Mouse (Mus musculus): Measurements from ENCODE around the gene Prim2. TPM values are rescaled to one million over a fixed set of nuclear protein-coding genes. Genes with fewer than 3 reads are reported as not detected.

Prim2 gene
- polyA plus RNA-seq, 1 experiment from 2014 or later: 27.4 TPM

GRCm38 (mm10) chr1:33604087-33604699 lies 65.4 kb downstream of the Prim2 start:
- no peak for ATAC-seq (ENCODE audit: low read depth)
- no peaks in the 10 kb centered on the region for H3K27me3 ChIP-seq (ENCODE audit: control insufficient read depth, insufficient read depth, low read depth, low read length)
- H3K4me1 ChIP-seq (ENCODE audit: control insufficient read depth, low read depth, low read length): peaks cover 7% of the 10 kb centered on the region; the same call in 1 of the 2 replicates
- H3K36me3 ChIP-seq (ENCODE audit: control insufficient read depth, insufficient read depth): peaks cover 5% of the 10 kb centered on the region; the same call in 1 of the 2 replicates
- no peak overlapping the region for H3K4me3 ChIP-seq (ENCODE audit: low read depth, low read length)
- 61% methylated on average over 5 of the region's 5 CpGs for WGBS (ENCODE audit: insufficient replicate concordance)
- no peaks in the 10 kb centered on the region for H3K9me3 ChIP-seq (replicated peaks; ENCODE audit: control insufficient read depth, low read length)
- H3K9ac ChIP-seq (ENCODE audit: low read depth, low read length): no peak overlapping the region
- H3K27ac ChIP-seq (ENCODE audit: low read length): no peak overlapping the region
- no peak overlapping the region for H3K4me2 ChIP-seq (ENCODE audit: low read depth, low read length)

GRCm38 (mm10) chr1:33599698-33600097 lies 69.9 kb downstream of the Prim2 start:
- Histone ChIP-seq H3K36me3 (ENCODE audit: control insufficient read depth, insufficient read depth) (no peaks in the 10 kb centered on the region; the same call in 1 of the 2 replicates), H3K27me3 (ENCODE audit: control insufficient read depth, insufficient read depth, low read depth, low read length) (no peaks in the 10 kb centered on the region), H3K4me1 (ENCODE audit: control insufficient read depth, low read depth, low read length) (peaks cover 5% of the 10 kb centered on the region; the same call in 1 of the 2 replicates), H3K4me2 (ENCODE audit: low read depth, low read length) (no peak overlapping the region), H3K9me3 (replicated peaks; ENCODE audit: control insufficient read depth, low read length) (no peaks in the 10 kb centered on the region), H3K9ac (ENCODE audit: low read depth, low read length) (no peak overlapping the region), H3K27ac (ENCODE audit: low read length) (no peak overlapping the region), H3K4me3 (ENCODE audit: low read depth, low read length) (no peak overlapping the region)
- 78% methylated on average over 3 of the region's 3 CpGs for WGBS (ENCODE audit: insufficient replicate concordance)
- no peak for ATAC-seq (ENCODE audit: low read depth)

- ATAC-seq (ENCODE audit: low read depth): no peak
- H3K36me3 ChIP-seq (ENCODE audit: control insufficient read depth, insufficient read depth): no peaks in the 10 kb centered on the region; the same call in 1 of the 2 replicates
These were observed 70.5 kb downstream of the Prim2 start for GRCm38 (mm10) chr1:33599019-33599667.

GRCm38 (mm10) chr1:33597043-33597442 lies 72.6 kb downstream of the Prim2 start:
- Histone ChIP-seq H3K9me3 (replicated peaks; ENCODE audit: control insufficient read depth, low read length) (no peaks in the 10 kb centered on the region), H3K4me2 (ENCODE audit: low read depth, low read length) (no peak overlapping the region), H3K4me3 (ENCODE audit: low read depth, low read length) (no peak overlapping the region), H3K27me3 (ENCODE audit: control insufficient read depth, insufficient read depth, low read depth, low read length) (no peaks in the 10 kb centered on the region), H3K36me3 (ENCODE audit: control insufficient read depth, insufficient read depth) (no peaks in the 10 kb centered on the region; the same call in 1 of the 2 replicates), H3K27ac (ENCODE audit: low read length) (no peak overlapping the region), H3K4me1 (ENCODE audit: control insufficient read depth, low read depth, low read length) (no peaks in the 10 kb centered on the region), H3K9ac (ENCODE audit: low read depth, low read length) (no peak overlapping the region)
- WGBS (ENCODE audit: insufficient replicate concordance): 44% methylated on average over 1 of the region's 1 CpGs
- no peak for ATAC-seq (ENCODE audit: low read depth)

More at GRCm38 (mm10) chr1:33599019-33599667, 70.5 kb downstream of the Prim2 start:
- Histone ChIP-seq H3K4me2 (ENCODE audit: low read depth, low read length) (no peak overlapping the region), H3K9me3 (replicated peaks; ENCODE audit: control insufficient read depth, low read length) (no peaks in the 10 kb centered on the region), H3K4me1 (ENCODE audit: control insufficient read depth, low read depth, low read length) (peaks cover 1% of the 10 kb centered on the region; the same call in 1 of the 2 replicates), H3K9ac (ENCODE audit: low read depth, low read length) (no peak overlapping the region), H3K27ac (ENCODE audit: low read length) (no peak overlapping the region), H3K27me3 (ENCODE audit: control insufficient read depth, insufficient read depth, low read depth, low read length) (no peaks in the 10 kb centered on the region), H3K4me3 (ENCODE audit: low read depth, low read length) (no peak overlapping the region)
- 80% methylated on average over 5 of the region's 5 CpGs for WGBS (ENCODE audit: insufficient replicate concordance)

GRCm38 (mm10) chr1:33595936-33596335 lies 73.7 kb downstream of the Prim2 start:
- H3K27ac ChIP-seq (ENCODE audit: low read length): no peak overlapping the region
- H3K9ac ChIP-seq (ENCODE audit: low read depth, low read length): no peak overlapping the region
- H3K36me3 ChIP-seq (ENCODE audit: control insufficient read depth, insufficient read depth): no peaks in the 10 kb centered on the region; the same call in 1 of the 2 replicates
- no peak overlapping the region for H3K4me3 ChIP-seq (ENCODE audit: low read depth, low read length)
- H3K4me2 ChIP-seq (ENCODE audit: low read depth, low read length): no peak overlapping the region
- WGBS (ENCODE audit: insufficient replicate concordance): 74% methylated on average over 2 of the region's 2 CpGs
- ATAC-seq (ENCODE audit: low read depth): no peak
- no peaks in the 10 kb centered on the region for H3K27me3 ChIP-seq (ENCODE audit: control insufficient read depth, insufficient read depth, low read depth, low read length)
- H3K9me3 ChIP-seq (replicated peaks; ENCODE audit: control insufficient read depth, low read length): no peaks in the 10 kb centered on the region
- no peaks in the 10 kb centered on the region for H3K4me1 ChIP-seq (ENCODE audit: control insufficient read depth, low read depth, low read length)

- Histone ChIP-seq H3K36me3 (ENCODE audit: control insufficient read depth, insufficient read depth) (no peaks in the 10 kb centered on the region; the same call in 1 of the 2 replicates), H3K4me3 (ENCODE audit: low read depth, low read length) (no peak overlapping the region), H3K9ac (ENCODE audit: low read depth, low read length) (no peak overlapping the region), H3K27me3 (ENCODE audit: control insufficient read depth, insufficient read depth, low read depth, low read length) (no peaks in the 10 kb centered on the region), H3K27ac (ENCODE audit: low read length) (no peak overlapping the region), H3K9me3 (replicated peaks; ENCODE audit: control insufficient read depth, low read length) (no peaks in the 10 kb centered on the region), H3K4me1 (ENCODE audit: control insufficient read depth, low read depth, low read length) (no peaks in the 10 kb centered on the region), H3K4me2 (ENCODE audit: low read depth, low read length) (no peak overlapping the region)
- WGBS (ENCODE audit: insufficient replicate concordance): 87% methylated on average over 2 of the region's 2 CpGs
- no peak for ATAC-seq (ENCODE audit: low read depth)
These were observed 74.6 kb downstream of the Prim2 start for GRCm38 (mm10) chr1:33594966-33595365.

- Histone ChIP-seq H3K36me3 (ENCODE audit: control insufficient read depth, insufficient read depth) (no peaks in the 10 kb centered on the region; the same call in 1 of the 2 replicates), H3K4me1 (ENCODE audit: control insufficient read depth, low read depth, low read length) (no peaks in the 10 kb centered on the region), H3K27ac (ENCODE audit: low read length) (no peak overlapping the region), H3K4me3 (ENCODE audit: low read depth, low read length) (no peak overlapping the region), H3K27me3 (ENCODE audit: control insufficient read depth, insufficient read depth, low read depth, low read length) (no peaks in the 10 kb centered on the region), H3K9me3 (replicated peaks; ENCODE audit: control insufficient read depth, low read length) (no peaks in the 10 kb centered on the region), H3K4me2 (ENCODE audit: low read depth, low read length) (no peak overlapping the region), H3K9ac (ENCODE audit: low read depth, low read length) (no peak overlapping the region)
- no peak for ATAC-seq (ENCODE audit: low read depth)
- 86% methylated on average over 4 of the region's 4 CpGs for WGBS (ENCODE audit: insufficient replicate concordance)
These were observed 75.7 kb downstream of the Prim2 start for GRCm38 (mm10) chr1:33593718-33594388.

GRCm38 (mm10) chr1:33591997-33592608 lies 77.5 kb downstream of the Prim2 start:
- no peak for ATAC-seq (ENCODE audit: low read depth)
- H3K9ac ChIP-seq (ENCODE audit: low read depth, low read length): no peak overlapping the region
- no peak overlapping the region for H3K27ac ChIP-seq (ENCODE audit: low read length)
- 75% methylated on average over 7 of the region's 7 CpGs for WGBS (ENCODE audit: insufficient replicate concordance)
- H3K27me3 ChIP-seq (ENCODE audit: control insufficient read depth, insufficient read depth, low read depth, low read length): no peaks in the 10 kb centered on the region
- no peak overlapping the region for H3K4me2 ChIP-seq (ENCODE audit: low read depth, low read length)
- H3K4me3 ChIP-seq (ENCODE audit: low read depth, low read length): no peak overlapping the region
- H3K36me3 ChIP-seq (ENCODE audit: control insufficient read depth, insufficient read depth): no peaks in the 10 kb centered on the region
- H3K9me3 ChIP-seq (replicated peaks; ENCODE audit: control insufficient read depth, low read length): no peaks in the 10 kb centered on the region
- H3K4me1 ChIP-seq (ENCODE audit: control insufficient read depth, low read depth, low read length): no peaks in the 10 kb centered on the region

Measured in liver, embryonic 16.5 days (tissue).